Mouse (Mus musculus) neural tube, embryonic 10.5 days (tissue): Measurements from ENCODE around the gene Mtch2.
A peak's percentile ranks its signal among the peaks of the same experiment; 100 is the strongest.
"Not testable (repeated sequence)": the region's sequence is repeated elsewhere in the genome, so short reads cannot be mapped to it uniquely, and the experiment has no call there.

Experiments used
- DNase-seq: peaks from one replicate; pipeline ENCODE4 v3.0.0-alpha.2; 2017; ENCODE audit warnings: low spot score; ENCODE audit errors: extremely low spot score

The Mtch2 gene

DNA sequence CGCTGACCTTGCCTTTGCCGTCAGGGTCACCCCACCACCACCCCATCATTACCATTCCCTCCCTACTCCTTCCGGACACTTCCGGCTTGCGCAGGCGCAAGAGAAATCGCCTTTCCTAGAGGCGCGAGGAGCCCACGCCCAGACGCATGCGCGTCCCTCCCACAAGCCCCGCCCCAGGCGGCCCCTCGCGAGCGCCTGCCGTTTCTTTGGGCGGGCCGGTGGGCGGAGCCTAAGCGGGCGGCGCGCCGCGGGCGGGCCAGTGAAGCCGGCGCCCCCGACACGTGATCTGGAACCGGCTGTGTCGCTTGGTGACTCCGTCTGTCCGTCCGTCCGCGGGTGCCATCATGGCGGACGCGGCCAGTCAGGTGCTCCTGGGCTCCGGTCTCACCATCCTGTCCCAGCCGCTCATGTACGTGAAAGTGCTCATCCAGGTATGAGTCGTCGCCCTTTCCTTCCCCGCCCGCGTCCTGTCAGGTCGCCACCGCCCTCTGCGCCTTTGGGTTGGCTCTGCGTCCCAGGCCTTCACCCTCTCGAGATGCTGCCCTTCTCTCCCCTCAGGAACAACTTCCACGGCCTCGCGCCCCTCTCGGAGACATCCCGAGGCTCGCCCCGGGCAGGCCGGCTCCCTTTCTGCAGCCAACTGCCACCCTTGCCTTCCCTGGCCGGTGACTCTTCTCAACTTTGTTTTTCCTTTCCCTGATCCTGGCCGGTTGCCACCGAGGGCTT, at the start of gene Mtch2:
Gene Mtch2, plus strand, starts transcription at position 201 of the 726 bp plus-strand sequence.
- peak; percentile 97 for DNase-seq

DNA sequence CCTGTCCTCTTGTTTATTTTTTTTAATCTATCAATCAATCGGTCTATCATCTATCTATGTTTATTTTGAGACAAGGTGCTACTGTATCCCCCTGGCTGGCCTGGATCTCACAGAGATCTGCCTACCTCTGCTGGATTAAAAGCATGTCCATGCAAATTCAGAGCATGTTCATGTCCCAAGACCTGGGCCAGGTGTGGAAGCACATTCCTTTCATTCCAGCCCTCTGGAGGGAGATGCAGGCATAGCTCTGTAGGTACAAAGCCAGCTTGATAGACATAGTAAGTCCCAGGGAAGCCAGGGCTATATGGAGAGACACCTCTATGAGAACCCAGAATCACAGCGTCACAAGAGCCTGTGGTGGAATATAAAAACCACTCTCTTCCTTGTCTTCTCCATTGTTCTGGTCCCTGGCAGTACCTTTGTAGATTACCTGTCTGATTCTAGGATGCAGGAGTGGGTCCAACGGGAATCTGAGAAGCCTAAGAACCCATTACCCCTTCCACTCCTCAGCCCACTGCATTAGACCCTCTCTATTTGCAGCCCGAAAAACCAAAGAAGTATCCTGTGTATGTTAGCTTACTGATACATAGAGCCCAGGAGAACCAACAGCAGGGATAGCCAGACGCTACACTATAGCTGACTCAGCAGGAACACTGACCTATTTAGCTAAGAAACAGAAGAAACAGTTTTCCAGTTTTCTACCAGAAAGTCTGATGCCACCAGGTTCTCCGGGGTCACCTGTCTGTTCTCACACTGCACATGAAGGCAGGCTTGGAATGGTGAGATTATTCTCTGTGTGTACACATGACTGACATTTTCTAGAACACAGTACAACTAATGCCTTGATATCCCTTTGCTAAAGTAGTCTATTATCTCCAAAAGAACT, 38.5 kb upstream of the Mtch2 start:
- DNase-seq: no peak

DNA sequence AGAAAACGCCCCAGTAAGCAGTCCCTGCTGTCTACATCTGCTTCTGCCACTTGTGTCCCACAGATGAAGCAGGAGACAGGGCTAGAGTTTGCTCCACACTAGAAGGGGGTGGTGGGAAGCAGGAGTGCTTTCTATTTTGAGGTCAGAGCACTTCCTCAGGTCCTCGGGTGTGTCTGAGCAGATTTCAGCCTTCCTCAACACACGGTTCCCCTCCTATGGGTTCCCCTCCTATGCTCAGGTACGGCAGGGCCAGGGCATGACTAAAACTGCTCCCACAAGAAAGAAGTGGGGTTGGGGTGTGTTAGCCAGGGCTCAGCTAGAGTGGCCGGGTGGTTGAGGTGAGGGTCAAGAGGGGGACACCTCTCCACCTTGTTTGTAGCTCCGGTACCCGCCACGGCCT, 36.2 kb upstream of the Mtch2 start:
- DNase-seq: no peak

DNA sequence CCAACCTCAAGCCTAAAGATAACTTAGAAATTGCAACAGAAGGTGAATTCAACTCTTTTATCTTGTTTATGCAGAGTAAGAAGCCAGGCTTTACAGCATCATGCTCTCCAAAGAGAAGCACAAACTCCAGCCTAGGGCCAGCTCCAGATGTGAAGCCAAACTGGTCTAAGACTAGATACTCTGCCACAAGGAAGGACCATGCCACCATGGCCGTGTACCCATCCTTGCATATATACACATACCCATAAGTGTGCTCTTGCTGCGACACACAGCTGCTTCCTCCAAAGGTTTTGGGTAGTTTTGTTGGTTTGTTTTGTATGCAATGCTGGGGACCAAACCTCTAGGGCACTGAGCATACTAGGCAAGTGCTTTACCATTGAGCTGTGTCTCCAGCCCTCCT, 31.7 kb upstream of the Mtch2 start:
- no peak for DNase-seq

DNA sequence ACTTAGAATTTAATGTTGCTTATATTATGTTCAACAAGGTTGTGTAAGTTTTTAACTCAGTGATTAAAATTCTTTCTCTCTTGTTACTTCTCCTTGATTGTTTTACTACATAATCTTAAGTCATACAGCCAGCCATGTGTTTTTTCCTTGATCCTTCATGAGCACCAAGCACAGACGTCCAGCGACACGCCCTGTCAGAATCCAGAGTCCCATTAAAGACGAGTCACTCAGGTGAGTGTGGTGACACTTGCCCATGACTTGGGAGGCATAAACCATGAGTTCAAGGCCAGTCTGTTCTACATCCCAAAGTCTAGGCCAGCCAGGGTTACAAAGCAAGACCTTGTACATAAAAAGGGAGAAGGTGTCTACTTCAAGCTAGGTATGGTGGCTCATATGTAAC, 30.8 kb upstream of the Mtch2 start:
- no peak for DNase-seq

DNA sequence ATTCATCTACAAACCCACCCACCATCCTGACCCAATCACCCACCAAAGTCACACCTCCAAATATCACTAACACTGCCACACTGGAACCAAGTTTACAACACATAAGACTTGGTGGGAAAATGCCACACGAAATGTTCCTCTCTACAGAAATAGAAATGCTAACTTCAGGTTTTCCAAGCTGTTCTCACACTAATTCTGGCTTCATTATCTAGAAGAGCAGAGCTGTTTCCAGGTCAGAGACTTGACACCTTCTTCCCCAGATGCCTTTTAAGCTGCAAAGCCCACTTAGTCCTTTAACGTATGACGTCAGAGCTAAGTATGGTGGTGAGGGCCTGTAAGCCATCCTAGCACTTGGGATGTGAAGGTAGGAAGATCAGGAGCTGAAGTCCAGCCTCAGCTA, 28.2 kb upstream of the Mtch2 start:
- no peak for DNase-seq

DNA sequence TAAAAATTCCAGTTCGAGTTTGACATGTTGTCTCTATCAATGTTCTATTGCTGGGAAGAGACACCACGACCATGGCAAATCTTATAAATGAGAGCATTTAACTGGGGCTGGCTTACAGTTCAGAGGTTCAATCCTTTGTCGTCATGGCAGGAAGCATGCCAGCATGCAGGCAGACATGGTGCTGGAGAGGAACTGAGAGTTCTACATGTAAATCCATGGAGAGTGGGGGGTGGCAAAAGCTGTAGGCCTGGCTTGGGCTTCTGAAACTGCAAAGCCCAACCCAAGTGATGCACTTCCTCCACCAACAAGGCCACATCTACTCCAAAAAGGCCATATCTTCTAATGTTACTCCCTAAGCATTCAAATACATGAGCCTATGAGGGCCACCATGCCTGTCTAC, 26.1 kb upstream of the Mtch2 start:
- DNase-seq: no peak

DNA sequence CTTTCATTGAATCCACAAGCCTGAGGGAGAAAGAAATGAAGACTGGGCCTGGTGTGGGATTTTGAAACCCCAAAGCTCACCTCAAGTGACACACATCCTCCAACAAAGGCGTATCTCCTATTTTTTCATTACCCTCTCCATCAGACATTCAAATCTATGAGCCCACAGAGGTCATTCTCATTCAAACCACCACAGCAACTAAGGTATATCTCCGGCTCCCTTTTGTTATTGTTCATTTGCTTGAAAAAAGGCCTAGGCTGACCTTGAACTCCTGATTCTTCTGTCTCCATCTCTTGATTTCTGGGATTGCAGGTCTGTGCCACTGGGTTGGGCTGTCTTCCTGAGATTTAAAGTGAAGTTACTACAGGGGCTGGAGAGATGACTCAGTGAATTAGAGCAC, 24.0 kb upstream of the Mtch2 start:
- no peak for DNase-seq

DNA sequence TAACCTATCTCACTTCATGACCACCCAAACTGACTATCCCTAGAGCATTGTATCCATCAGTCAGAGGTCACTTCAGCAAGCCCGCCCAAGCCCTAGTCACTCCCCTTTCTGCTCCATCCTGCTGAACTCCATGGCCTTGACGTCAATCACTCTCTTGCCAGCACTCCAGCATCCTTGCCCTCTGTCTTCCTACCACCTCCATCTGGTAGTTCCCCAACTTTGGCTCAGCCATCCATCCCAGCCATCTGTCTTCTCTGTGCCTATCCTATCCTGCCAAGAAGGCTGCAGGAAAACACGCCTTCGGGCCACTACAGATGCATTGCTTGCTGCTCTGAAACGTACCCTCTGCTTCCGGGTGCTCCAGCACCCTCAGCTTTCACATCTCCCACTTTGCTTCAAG, 23.2 kb upstream of the Mtch2 start:
- no peak for DNase-seq

DNA sequence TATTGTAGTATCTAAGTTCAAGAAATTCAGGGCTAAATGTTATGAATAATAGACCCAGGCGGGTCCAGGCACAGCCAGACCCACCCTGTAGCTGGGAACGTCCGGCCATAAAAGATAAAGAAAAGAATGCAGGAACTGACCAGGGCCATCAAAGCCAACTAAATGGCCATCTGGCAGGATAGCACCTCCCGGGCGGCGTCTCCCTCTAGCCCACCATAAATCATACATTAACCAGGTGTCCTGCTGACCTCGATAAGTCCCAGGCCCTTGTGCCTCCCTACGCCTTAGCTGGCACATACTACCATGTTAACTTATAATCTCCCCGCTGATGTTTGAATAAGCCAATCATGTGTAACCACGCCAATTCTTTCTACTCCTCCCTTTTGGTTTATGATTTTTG, 22.4 kb upstream of the Mtch2 start:
- not testable (repeated sequence) for DNase-seq

DNA sequence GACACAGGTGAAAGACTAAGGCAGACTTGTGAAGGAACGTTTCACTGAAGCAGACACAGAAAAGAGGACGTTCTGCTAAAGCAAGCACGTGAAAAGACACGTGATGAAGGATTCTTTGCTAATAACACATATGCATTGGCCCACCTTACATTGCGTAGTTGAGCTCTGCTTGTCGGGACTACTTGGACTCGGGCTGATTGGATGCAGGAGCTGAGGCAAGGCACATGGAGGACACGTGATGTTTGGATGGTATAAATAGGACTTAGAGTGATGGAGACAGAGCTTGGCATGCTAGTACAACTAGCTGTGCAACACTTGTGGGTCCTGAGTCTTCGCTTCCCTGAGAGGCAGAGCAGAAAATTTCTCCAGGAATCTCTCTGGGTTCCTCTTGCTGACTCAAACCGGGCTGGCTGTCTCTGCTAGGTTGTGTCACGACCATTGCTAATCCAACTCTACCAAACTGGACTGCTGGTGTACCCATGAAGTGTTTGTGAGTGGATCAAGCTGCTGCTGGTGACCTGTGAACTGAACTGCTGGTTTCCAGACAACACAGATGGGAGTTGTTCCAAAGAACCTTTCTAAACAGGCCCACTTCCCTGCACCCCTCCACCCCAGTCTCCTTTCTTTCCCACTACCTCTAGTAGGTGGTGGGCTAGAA, 21.3 kb upstream of the Mtch2 start:
- DNase-seq: no peak

DNA sequence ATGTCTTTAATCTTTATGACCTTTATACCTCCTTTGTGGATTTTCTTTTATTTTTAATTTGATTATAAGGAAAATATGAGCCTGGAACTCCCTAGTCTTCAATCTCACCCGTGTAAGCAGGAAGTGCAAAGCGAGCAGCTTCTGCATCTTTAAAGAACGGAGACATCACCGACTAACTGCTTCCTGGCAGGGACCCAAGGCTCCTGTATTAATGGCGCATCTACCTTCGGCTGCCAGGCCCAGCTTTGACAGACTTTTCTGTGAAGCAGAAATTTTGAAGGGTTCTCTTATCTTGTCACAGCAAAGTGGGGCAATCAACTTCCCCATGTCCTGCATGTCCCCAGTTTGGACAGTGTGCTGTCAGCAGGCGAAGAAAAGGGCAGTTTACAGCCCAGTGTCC, 18.2 kb upstream of the Mtch2 start:
- DNase-seq: no peak

DNA sequence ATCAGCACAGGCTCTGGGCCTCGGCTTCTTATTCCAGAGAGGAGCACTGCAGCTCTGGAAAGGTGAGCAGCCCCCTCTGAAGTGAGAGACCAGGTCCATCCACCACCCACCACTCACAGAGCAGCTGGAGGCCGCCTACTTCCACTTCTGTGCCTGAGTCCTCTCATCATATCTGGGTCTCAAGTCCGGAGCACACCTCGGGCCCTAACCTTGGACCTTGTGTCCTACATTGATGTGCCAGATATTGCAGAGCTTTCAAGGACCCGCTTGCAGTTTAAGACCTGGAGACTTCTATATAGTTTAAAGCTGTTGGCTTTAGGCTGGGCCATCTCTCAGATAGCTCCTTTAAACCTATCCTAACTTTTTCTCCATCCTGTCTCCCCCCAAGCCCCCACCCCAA, 13.5 kb upstream of the Mtch2 start:
- DNase-seq: no peak

DNA sequence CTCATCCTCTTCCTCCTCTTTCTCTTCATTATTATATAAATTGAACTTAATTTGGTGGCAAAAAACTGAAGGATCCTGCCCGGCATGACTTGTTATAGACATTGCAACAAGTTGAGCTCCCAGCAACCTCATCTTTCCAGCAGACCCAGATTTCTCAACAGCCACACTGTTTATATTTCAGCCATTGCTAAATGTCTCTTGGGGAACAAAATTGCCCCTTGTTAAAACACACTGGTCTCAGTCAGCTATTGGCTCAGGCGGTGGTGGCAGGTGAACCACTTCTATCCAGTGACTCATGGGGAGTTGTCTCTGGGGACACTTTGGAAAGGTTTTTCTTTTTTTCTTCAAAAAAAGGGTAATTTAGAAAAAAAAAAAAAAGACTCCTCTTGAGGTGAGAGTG, 8.3 kb upstream of the Mtch2 start:
- no peak for DNase-seq

DNA sequence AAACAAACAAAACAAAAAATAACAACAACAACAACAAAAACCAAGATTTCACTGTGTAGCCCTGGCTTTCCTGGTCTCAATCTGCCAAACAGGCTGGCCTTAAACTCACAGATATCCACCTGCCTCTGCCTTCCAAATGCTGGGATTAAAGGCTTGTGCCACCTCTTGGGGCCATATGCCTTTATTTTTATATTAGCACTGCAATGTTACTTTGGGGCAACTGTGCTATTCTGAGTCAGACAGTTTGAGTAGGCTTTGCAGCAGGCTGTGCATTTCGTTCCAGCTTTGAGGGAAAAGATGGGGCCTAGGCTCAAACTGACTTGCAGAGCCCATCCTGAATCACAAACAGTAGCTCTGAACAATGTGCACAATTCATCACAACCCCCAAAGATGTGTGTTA, 3.3 kb upstream of the Mtch2 start:
- no peak for DNase-seq

DNA sequence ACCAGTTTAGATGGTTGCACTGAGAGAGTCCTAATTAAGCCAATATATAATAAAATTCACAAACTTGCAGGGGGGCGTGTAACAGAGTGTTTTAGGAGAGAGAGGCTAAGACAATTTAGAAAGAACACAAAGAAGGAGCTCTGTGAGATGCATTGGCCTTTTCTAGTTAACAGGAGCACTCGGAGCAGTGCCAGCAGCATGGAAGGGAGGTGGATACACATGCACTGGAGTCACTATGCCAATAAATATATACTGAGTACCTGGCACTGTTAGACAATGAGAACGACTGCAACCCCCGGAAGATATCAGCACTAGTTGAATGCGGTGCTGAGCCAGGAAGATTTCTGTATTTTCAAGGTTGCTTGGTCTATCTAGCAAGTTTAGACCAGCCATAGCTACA, 2.7 kb upstream of the Mtch2 start:
- DNase-seq: no peak

DNA sequence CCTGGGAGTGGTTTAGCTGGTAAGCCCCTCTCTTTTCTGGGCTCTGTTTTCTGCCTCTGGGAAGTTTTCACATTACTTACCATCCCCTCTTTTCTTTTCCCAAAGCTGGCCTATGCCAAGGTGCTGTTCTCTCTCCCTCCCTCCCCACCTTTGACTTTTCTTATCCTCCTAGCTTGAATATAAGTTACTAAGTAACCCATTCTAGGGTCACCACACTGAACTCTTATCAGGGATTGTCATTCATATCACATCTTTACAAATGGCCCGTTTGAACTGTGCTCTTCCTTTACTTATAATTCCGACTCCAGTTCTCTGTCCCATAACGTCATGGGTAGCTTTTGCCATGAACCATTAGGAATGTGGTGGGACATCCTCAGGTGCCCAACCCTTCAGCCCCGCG, 1.7 kb upstream of the Mtch2 start:
- DNase-seq: no peak

DNA sequence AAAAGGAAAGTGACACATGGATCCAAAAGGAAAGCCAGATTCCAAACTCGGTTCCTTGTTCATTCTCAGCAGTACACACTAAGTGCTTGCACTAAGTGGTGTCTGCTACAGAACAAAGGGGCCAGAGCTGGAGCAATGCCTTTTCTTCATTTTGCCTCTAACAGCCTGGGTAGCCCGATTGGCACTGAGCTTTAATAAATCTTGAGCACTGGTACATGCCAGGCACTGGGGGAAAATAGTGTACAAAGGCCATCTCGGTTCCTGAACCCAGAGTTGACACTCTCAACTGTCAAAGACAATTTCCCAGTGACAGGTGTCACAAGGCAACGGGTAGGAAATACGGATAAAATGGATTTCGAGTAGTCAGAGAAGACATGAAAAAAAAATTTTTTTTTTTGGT, 784 bp upstream of the Mtch2 start:
- DNase-seq: no peak

DNA sequence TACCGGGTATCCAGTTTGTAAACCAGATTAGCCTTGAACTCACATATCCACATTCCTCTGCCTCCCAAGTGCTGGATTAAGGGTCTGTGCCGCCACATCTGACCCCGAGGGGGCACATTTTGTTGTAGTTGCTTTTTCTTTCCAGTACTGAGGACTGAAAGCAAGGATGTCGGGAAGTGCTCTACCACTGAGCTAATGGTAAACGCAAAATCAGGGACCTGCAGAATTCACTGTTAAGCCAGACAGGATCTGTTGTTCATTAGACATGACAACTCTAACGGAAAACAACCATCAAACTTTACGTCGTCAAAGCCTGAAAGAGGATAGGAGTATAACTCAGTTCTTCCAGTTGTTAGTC, 379 bp upstream of the Mtch2 start:
- DNase-seq: no peak

DNA sequence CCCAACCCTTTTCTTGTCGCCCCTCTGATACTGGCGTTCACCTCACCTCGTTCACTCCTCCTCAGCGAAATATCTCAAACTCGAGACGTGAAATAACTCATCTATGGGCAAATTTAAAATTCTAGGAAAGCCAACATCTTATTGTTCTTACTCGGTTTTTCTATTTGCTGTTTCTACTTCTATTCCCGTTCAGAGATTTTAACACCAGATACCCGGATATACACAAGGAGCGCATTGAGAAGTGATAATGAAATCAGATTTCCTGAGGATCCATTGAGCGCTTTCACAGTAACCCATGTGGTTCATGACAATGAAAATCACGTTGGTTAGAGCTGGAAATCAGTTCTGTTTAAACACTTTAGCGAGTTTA, 711 bp downstream of the Mtch2 start:
- DNase-seq: no peak

DNA sequence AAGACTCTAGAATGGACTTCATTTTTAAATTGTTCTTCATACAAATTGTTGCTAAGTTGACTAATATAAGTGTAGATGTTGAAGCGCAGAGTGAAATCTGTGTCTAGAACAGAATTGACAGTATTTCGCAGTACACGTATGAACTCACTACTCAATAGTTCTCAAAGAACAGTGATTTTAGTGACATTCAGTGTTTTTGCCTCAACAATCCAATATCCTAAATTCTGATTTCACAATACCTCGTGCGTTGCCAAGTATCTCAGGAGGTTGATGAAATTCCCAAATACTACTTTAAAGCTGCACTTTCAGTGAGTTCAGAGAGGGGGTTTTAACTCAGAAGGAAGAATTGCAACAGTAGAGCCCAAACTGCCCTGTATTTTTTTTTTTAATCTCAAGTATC, 1.4 kb downstream of the Mtch2 start:
- no peak for DNase-seq

DNA sequence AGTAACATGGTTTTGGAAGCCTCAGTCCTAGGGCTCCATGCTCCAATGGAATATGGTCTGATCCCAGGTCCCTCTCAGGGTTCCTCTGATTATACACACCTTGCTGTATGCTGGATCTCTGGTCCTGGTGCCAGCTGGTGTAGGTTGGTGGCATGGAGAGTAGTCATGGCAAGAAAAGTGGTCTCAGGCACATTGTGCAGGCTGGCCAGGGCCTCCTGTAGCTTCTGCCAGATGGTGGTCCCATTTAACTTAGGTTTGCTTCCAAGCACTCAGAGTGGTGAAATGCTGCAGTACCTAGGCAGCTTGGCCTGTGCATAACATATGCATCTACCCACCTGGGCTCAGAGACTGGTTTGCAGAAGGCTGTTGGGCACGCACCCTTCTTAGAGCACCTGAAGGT, 3.4 kb downstream of the Mtch2 start:
- DNase-seq: no peak

DNA sequence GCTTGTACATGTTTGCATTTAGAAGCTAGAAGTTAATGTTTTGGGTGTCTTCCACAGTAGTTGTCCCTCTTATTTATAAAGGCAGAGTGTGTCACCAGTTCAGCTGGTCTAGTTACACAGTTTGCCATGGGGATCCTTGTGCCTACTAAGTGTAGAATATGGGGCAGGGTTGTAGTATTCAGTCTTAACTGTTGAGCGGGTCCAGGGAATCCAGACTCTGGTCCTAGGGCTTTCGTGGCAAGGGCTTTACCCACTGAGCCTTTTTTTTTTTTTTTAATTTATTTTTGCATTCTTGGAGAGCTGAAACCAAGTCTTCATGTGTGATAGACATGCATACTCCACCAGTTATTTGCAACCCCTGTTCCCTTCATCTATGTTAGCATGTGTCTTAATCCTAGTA, 14.5 kb downstream of the Mtch2 start:
- no peak for DNase-seq
